ENCODE assay signal across 8 mouse cellular contexts in genomic region chr15:102517976-102518858, GRCm38 (mm10). TPM values are rescaled to one million over a fixed set of nuclear protein-coding genes. Genes with fewer than 3 reads are reported as not detected.
DNase-seq lines count a peak whose midpoint lies in the region; ATAC-seq and TF ChIP-seq lines count a peak whose summit lies in the region.

TSS of gene Tarbp2 (plus strand) at chr15:102518192.

- WGBS in bone marrow, adult 2 months = under 1% methylated on average over 60 of the region's 60 CpGs
- WGBS in embryonic facial prominence, embryonic 15.5 days = under 1% methylated on average over 60 of the region's 60 CpGs
- whole genome bisulfite sequencing in limb, embryonic 14.5 days = under 1% methylated on average over 59 of the region's 60 CpGs
- WGBS in midbrain, postnatal 0 days = under 1% methylated on average over 59 of the region's 60 CpGs

- peak; percentile 75; the same call in 1 of the 2 replicates for TF ChIP-seq POLR2A in bone marrow, adult 2 months (IDR thresholded peaks at IDR 0.05; ENCODE audit: borderline replicate concordance, control insufficient read depth, low read depth, low read length)
- peak; percentile 69; the same call in 1 of the 2 replicates for TF ChIP-seq POLR2A in limb, embryonic 14.5 days (IDR thresholded peaks at IDR 0.05; ENCODE audit: borderline replicate concordance, extremely low read depth, insufficient read depth, insufficient read length)

- no peaks in the 10 kb centered on the region for H3K9me3 ChIP-seq in embryonic facial prominence, embryonic 15.5 days (replicated peaks)
- H3K9me3 ChIP-seq in limb, embryonic 14.5 days (ENCODE audit: control insufficient read depth, low read length) = no peaks in the 10 kb centered on the region
- H3K9me3 ChIP-seq in midbrain, postnatal 0 days (ENCODE audit: low read length) = no peaks in the 10 kb centered on the region

- no peaks in the 10 kb centered on the region; the same call in 1 of the 2 replicates for H3K4me1 ChIP-seq in bone marrow, adult 2 months (ENCODE audit: control insufficient read depth, insufficient read depth, low read length)
- H3K4me1 ChIP-seq in embryonic facial prominence, embryonic 15.5 days = peaks cover 40% of the 10 kb centered on the region
- H3K4me1 ChIP-seq in limb, embryonic 14.5 days (ENCODE audit: control insufficient read depth, insufficient read depth, low read length) = peaks cover 20% of the 10 kb centered on the region
- peaks cover 18% of the 10 kb centered on the region for H3K4me1 ChIP-seq in midbrain, postnatal 0 days (ENCODE audit: insufficient read depth, low read length)

- peaks cover 23% of the 10 kb centered on the region for H3K36me3 ChIP-seq in embryonic facial prominence, embryonic 15.5 days
- H3K36me3 ChIP-seq in limb, embryonic 14.5 days (ENCODE audit: control insufficient read depth, insufficient read depth, low read length) = peaks cover 17% of the 10 kb centered on the region
- peaks cover 13% of the 10 kb centered on the region; the same call in 1 of the 2 replicates for H3K36me3 ChIP-seq in midbrain, postnatal 0 days (ENCODE audit: insufficient read depth, low read length)

- peak; percentile 10; the same call in 1 of the 2 replicates for TF ChIP-seq CTCF in bone marrow, adult 2 months (IDR thresholded peaks at IDR 0.05; ENCODE audit: control insufficient read depth, insufficient read depth, low read length)
- TF ChIP-seq CTCF in midbrain, postnatal 0 days (IDR thresholded peaks at IDR 0.05) = peak; percentile 9; the same call in 1 of the 2 replicates

- peak within 1 kb of the TSS; percentile 95 for H3K4me2 ChIP-seq in embryonic facial prominence, embryonic 15.5 days (replicated peaks)
- peak within 1 kb of the TSS; percentile 85 for H3K4me2 ChIP-seq in limb, embryonic 14.5 days (replicated peaks; ENCODE audit: low read depth, low read length, severe bottlenecking)
- peak within 1 kb of the TSS; percentile 80 for H3K4me2 ChIP-seq in midbrain, postnatal 0 days (ENCODE audit: low read depth, low read length, poor library complexity, severe bottlenecking)

- peak within 1 kb of the TSS; percentile 70 for H3K9ac ChIP-seq in embryonic facial prominence, embryonic 15.5 days
- peak within 1 kb of the TSS; percentile 69 for H3K9ac ChIP-seq in limb, embryonic 14.5 days (ENCODE audit: low read depth, low read length, severe bottlenecking)
- H3K9ac ChIP-seq in midbrain, postnatal 0 days (replicated peaks; ENCODE audit: low read length, poor library complexity, severe bottlenecking) = peak within 1 kb of the TSS; percentile 87

- peak within 1 kb of the TSS; percentile 80 for H3K4me3 ChIP-seq in bone marrow, adult 2 months (replicated peaks; ENCODE audit: control insufficient read depth, low read depth, low read length)
- H3K4me3 ChIP-seq in embryonic facial prominence, embryonic 15.5 days (replicated peaks) = peak within 1 kb of the TSS; percentile 63
- peak within 1 kb of the TSS; percentile 69 for H3K4me3 ChIP-seq in limb, embryonic 14.5 days (replicated peaks; ENCODE audit: low read length)
- H3K4me3 ChIP-seq in midbrain, postnatal 0 days (ENCODE audit: low read depth, low read length) = peak within 1 kb of the TSS; percentile 66

- no peaks in the 10 kb centered on the region for H3K27me3 ChIP-seq in embryonic facial prominence, embryonic 15.5 days
- no peaks in the 10 kb centered on the region for H3K27me3 ChIP-seq in limb, embryonic 14.5 days (ENCODE audit: control insufficient read depth, insufficient read depth, low read length)
- no peaks in the 10 kb centered on the region for H3K27me3 ChIP-seq in midbrain, postnatal 0 days (ENCODE audit: insufficient read depth, low read length)

- DNase-seq in 416B (ENCODE audit: low read depth) = peak; percentile 100
- peak; percentile 100 for DNase-seq in heart, adult 8-10 months (ENCODE audit: low spot score)
- DNase-seq in kidney, adult 9 months = peak; percentile 100
- DNase-seq in limb, embryonic 14.5 days (ENCODE audit: low spot score) = peak; percentile 100
- peak; percentile 100 for DNase-seq in midbrain, postnatal 0 days (ENCODE audit: low spot score)
- peak; percentile 98 for DNase-seq in spleen, postnatal 14 days (ENCODE audit: low spot score in 2 of 2)

- ATAC-seq in embryonic facial prominence, embryonic 15.5 days (ENCODE audit: insufficient number of reproducible peaks, low FRiP score, low TSS enrichment, low read depth) = peak; percentile 93
- peak; percentile 91 for ATAC-seq in limb, embryonic 14.5 days (ENCODE audit: low FRiP score, low read depth)
- ATAC-seq in midbrain, postnatal 0 days (ENCODE audit: low FRiP score) = peak; percentile 91

- peak within 1 kb of the TSS; percentile 94 for H3K27ac ChIP-seq in bone marrow, adult 2 months (ENCODE audit: control insufficient read depth, insufficient read depth, low read depth, low read length, poor library complexity)
- peak within 1 kb of the TSS; percentile 100 for H3K27ac ChIP-seq in embryonic facial prominence, embryonic 15.5 days (replicated peaks)
- H3K27ac ChIP-seq in limb, embryonic 14.5 days (replicated peaks; ENCODE audit: low read depth, low read length) = peak within 1 kb of the TSS; percentile 99
- H3K27ac ChIP-seq in midbrain, postnatal 0 days (ENCODE audit: low read depth, low read length) = peak within 1 kb of the TSS; percentile 99

RNA-seq across cellular contexts. Expression of gene Tarbp2, which starts in this region (rescaled TPM):
- 38.4 and 67.5 TPM in 2 replicates for polyA plus RNA-seq in bone marrow, adult 2 months (2011; ENCODE audit: insufficient read depth, insufficient read length, low replicate concordance, missing spikeins)
- polyA plus RNA-seq in embryonic facial prominence, embryonic 15.5 days (2015; fragmentation: Nextera tagmentation; extraction: Ambion mirVana) = 83.9 and 94.7 TPM in 2 replicates
- total RNA-seq in heart, adult 8-10 months (2022) = 10 to 100 TPM; 38.8 to 50.0 (median 44.7) TPM
- polyA plus RNA-seq in limb, embryonic 14.5 days (2012; rRNA removed) = 132 and 150 TPM in 2 replicates
- 78.1 and 86.6 TPM in 2 replicates for polyA plus RNA-seq in limb, embryonic 14.5 days (2014; fragmentation: Nextera tagmentation; extraction: Ambion mirVana)
- total RNA-seq in midbrain, postnatal 0 days (2014; rRNA removed) = 78.4 and 96.9 TPM in 2 replicates
- 107 and 116 TPM in 2 replicates for polyA plus RNA-seq in midbrain, postnatal 0 days (2015; fragmentation: Nextera tagmentation; extraction: Ambion mirVana)

Comparison
In these comparisons a context has a peak if more than half of its experiments do, and no peak if none do; other contexts are left out.
1. Peak in every context shown above with its lines: DNase-seq, ATAC-seq, H3K4me3 ChIP-seq and H3K27ac ChIP-seq.